Mouse (Mus musculus) spleen, embryonic (tissue): ENCODE results near the gene Hsfy2.

Experiments
- CTCF ChIA-PET: fragments of 350-600 bp; sonication (Branson Sonifier 250); formaldehyde crosslinking; loops from one replicate; lab custom pipeline; 2022; lab: Charles Lee

Gene Hsfy2

GRCm38 (mm10) chr1:56637335-56637734, at the start of gene Hsfy2:
TSS of gene Hsfy2 (minus strand) at chr1:56637435.
- CTCF ChIA-PET: no interaction called here

- CTCF ChIA-PET: no interaction called here
Measured at GRCm38 (mm10) chr1:56685053-56685557, 47.9 kb upstream of the Hsfy2 start.

GRCm38 (mm10) chr1:56684512-56684911, 47.3 kb upstream of the Hsfy2 start:
- CTCF ChIA-PET: no interaction called here

- CTCF ChIA-PET: no interaction called here
Measured at GRCm38 (mm10) chr1:56681258-56681657, 44.0 kb upstream of the Hsfy2 start.

DNA sequence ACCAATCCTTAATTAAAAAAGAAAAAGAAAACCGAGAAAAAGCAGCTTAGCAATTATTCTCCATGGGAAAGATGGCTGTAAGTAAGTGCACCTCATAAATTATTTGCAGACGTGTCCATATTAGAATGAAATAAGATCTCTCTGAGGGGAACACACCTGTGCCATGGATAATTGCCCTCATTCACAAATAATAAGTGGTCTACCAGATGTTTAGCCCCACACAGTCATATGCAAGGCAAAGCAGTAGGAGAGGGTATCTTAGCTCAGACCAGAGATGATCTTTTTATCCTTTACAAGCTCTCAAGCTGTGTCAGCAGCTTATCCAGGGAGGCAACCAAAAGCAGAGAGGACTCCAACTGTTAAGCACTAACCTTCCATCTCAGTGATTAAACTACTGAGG, 38.0 kb upstream of the Hsfy2 start:
- CTCF ChIA-PET: no interaction called here

- CTCF ChIA-PET: no interaction called here
Measured at GRCm38 (mm10) chr1:56674601-56675000, 37.4 kb upstream of the Hsfy2 start.

DNA sequence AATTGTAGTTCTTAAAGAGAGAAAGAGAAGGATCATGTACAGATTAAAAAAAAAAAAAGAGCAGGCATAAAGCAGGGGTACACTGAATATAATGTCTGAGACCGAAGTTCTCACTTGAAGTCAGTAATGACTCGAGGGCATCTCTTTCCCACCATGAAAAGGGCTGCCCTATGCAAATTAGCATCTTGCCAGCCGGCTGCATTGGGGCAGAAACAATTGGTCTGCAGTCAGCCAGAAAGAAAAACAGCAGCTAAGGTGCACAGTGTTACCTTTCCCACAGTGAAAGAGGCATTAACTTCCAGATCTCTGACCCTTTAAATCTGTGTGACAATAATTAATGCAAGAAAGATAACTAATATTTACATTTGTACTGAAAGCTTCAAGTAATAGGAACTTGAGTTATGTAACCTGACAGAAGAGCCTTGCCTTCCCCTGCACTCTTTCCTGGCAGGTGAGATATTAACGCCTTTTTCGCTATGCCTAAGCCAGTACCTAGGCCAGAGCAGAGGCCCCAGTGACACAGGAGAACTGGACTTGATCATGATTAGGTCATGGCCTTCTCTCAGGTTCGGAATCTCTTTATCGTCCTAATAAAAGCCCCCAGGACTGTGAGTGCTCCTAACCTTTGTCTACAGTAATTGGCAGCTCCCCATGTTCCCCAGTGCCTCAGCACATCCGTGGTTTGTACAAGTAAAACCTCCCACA, 34.2 kb upstream of the Hsfy2 start:
- CTCF ChIA-PET: no interaction called here

DNA sequence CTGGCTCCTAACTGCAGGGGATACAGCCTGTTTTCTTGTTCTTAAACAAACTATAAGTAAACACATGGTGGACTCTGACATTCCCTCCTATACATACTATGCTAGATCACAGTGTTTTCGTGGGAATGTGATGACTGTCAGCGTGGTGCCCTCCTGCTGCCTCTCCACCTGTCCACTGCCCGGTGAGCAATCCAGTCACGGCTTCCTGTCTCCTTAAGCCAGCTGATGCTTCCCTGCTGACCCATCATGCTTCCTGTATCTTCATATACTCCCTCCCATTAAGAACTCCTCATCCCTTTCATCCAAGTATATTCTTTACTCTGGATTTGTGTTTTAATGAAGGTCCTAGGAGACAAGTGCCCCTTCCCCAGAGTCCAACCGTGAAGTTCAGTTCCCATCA, 33.3 kb upstream of the Hsfy2 start:
- CTCF ChIA-PET: no interaction called here

GRCm38 (mm10) chr1:56664606-56665005, 27.4 kb upstream of the Hsfy2 start:
- CTCF ChIA-PET: no interaction called here

- CTCF ChIA-PET: no interaction called here
Measured at GRCm38 (mm10) chr1:56626824-56627223, 10.4 kb downstream of the Hsfy2 start.

- CTCF ChIA-PET: no interaction called here
Measured at GRCm38 (mm10) chr1:56624304-56624703, 12.9 kb downstream of the Hsfy2 start.

- CTCF ChIA-PET: no interaction called here
Measured at GRCm38 (mm10) chr1:56612384-56612783, 24.9 kb downstream of the Hsfy2 start.
